Mouse (Mus musculus) megakaryocyte-erythroid progenitor cell, adult 5 weeks (primary cell): ENCODE results near the gene Tnfrsf19. TPM values are rescaled to one million over a fixed set of nuclear protein-coding genes. Genes with fewer than 3 reads are reported as not detected.

Experiments
- polyA plus RNA-seq: library from polyadenylated mRNA; stranded (reverse); fragments of >175 nt; gene quantifications from 2 replicates; pipeline ENCODE4 v1.2.3, GENCODE M21; 2012

Gene Tnfrsf19
- polyA plus RNA-seq: 0.12 and 0.57 TPM in 2 replicates

DNA sequence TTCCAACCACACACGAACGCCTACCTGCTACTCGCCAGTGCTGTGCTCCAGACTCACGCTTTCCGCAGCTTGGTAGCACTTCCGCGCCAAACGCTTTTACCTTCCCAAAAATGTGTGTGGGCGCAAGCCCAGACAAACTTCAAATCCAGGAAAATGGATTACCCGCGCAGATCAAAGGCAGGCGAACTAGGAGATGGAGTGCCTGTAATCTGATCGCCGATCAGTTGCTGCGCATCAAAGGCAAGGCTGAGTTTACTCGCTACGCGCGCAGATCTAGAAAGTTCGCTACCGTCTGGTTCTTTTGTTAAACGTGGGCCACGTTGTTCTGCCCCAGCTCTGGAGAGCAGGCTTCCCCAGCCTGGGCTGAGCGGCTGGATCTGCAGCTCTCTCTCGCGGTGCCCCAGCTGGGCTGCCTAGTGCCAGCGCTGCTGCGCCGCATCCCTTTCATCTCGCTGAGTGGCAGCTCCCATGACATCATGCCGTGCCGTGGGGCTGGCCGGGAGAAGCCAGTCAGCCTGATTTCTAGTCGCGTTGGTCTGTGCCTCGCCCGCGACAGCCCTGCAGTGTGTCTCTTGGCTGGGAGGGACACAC lies at the start of gene Tnfrsf19:
TSS of gene Tnfrsf19 (minus strand) at position 400 of the 591 bp plus-strand sequence.

Other genes starting within 250 kb of the Tnfrsf19 start
- 0.41 and 0.71 TPM in 2 replicates for gene Sacs, start 92.0 kb upstream of the Tnfrsf19 start, polyA plus RNA-seq
- gene Sgcg, start 212.0 kb upstream of the Tnfrsf19 start, polyA plus RNA-seq: not detected in 2 replicates